Mouse (Mus musculus) myocyte (in vitro differentiated cells): ENCODE measurements around the gene Gm11937. TPM values are rescaled to one million over a fixed set of nuclear protein-coding genes. Genes with fewer than 3 reads are reported as not detected.
"Not testable (repeated sequence)": the region's sequence is repeated elsewhere in the genome, so short reads cannot be mapped to it uniquely, and the experiment has no call there.

Experiments
- H3K27me3 ChIP-seq: one replicate; pipeline ENCODE4 v1.6.1; 2011; ENCODE audit not compliant: control insufficient read depth, insufficient read depth, insufficient read length
- H3K36me3 ChIP-seq: one replicate; pipeline ENCODE4 v1.6.1; 2011; ENCODE audit not compliant: control insufficient read depth, insufficient read depth
- H3K4me2 ChIP-seq: one replicate; pipeline ENCODE4 v1.6.1; 2011; ENCODE audit warnings: low read depth, control low read depth
- H3K4me3 ChIP-seq: one replicate; pipeline ENCODE4 v1.5.1; 2011; ENCODE audit warnings: mild to moderate bottlenecking, control low read depth, moderate library complexity
- H3K79me2 ChIP-seq: one replicate; pipeline ENCODE4 v1.6.1; 2011; ENCODE audit not compliant: control insufficient read depth, insufficient read depth
- H3ac ChIP-seq: one replicate; pipeline ENCODE4 v1.6.1; 2011; ENCODE audit not compliant: control insufficient read depth, insufficient read length
- CEBPB ChIP-seq: IDR thresholded peaks from 2 replicates; pipeline ENCODE4 v1.6.1; 2011; ENCODE audit warnings: mild to moderate bottlenecking, moderate library complexity; ENCODE audit not compliant: poor library complexity, insufficient read depth, severe bottlenecking
- E2F4 ChIP-seq: IDR thresholded peaks from one replicate; pipeline ENCODE4 v1.6.1; 2011; ENCODE audit warnings: mild to moderate bottlenecking, control low read depth, moderate library complexity; ENCODE audit not compliant: insufficient read depth
- MAX ChIP-seq: IDR thresholded peaks from one replicate; pipeline ENCODE4 v1.6.1; 2011; ENCODE audit warnings: low read depth, mild to moderate bottlenecking, control low read depth
- MYOD1 ChIP-seq, 3 experiments: IDR thresholded peaks; one replicate each; pipeline ENCODE4 v1.6.1; 2011; ENCODE audit warnings: control low read depth in 2 of 3, low read depth in 2 of 3, mild to moderate bottlenecking in 2 of 3, moderate library complexity in 1 of 3; ENCODE audit not compliant: insufficient read length in 2 of 3, control insufficient read depth in 1 of 3
- MYOG ChIP-seq, 3 experiments: IDR thresholded peaks; one replicate each; pipeline ENCODE4 v1.6.1; 2011; ENCODE audit warnings: control low read depth in 2 of 3, low read depth in 2 of 3, mild to moderate bottlenecking in 2 of 3; ENCODE audit not compliant: insufficient read length in 2 of 3, control insufficient read depth in 1 of 3, insufficient read depth in 1 of 3
- POLR2A ChIP-seq: IDR thresholded peaks from one replicate; pipeline ENCODE4 v1.6.1; 2011; ENCODE audit warnings: low read depth, mild to moderate bottlenecking, control low read depth, moderate library complexity; ENCODE audit not compliant: insufficient read length
- POLR2AphosphoS2 ChIP-seq: IDR thresholded peaks from one replicate; pipeline ENCODE4 v1.6.1; 2011; ENCODE audit warnings: low read depth, control low read depth; ENCODE audit not compliant: insufficient read length
- REST ChIP-seq: IDR thresholded peaks from one replicate; pipeline ENCODE4 v1.6.1; 2011; ENCODE audit warnings: mild to moderate bottlenecking, control low read depth, moderate library complexity; ENCODE audit not compliant: insufficient read depth, insufficient read length
- SRF ChIP-seq: IDR thresholded peaks from one replicate; pipeline ENCODE4 v1.6.1; 2011; ENCODE audit warnings: low read depth; ENCODE audit not compliant: control insufficient read depth, insufficient read length
- TCF12 ChIP-seq: IDR thresholded peaks from one replicate; pipeline ENCODE4 v1.6.1; 2011; ENCODE audit warnings: mild to moderate bottlenecking, control low read depth; ENCODE audit not compliant: poor library complexity, insufficient read depth, severe bottlenecking
- TCF3 ChIP-seq: IDR thresholded peaks from one replicate; pipeline ENCODE4 v1.6.1; 2011; ENCODE audit warnings: low read depth, control low read depth; ENCODE audit not compliant: insufficient read length
- USF1 ChIP-seq: IDR thresholded peaks from one replicate; pipeline ENCODE4 v1.6.1; 2011; ENCODE audit warnings: low read depth, mild to moderate bottlenecking, control low read depth, moderate library complexity
- polyA plus RNA-seq: library from polyadenylated mRNA; unstranded; fragments of >200 nt; fragmentation: generic; extraction: Trizol; gene quantifications from one replicate; pipeline ENCODE4 v1.2.1, GENCODE M21; 2012; ENCODE audit warnings: missing spikeins

The Gm11937 gene
- polyA plus RNA-seq = not detected

DNA sequence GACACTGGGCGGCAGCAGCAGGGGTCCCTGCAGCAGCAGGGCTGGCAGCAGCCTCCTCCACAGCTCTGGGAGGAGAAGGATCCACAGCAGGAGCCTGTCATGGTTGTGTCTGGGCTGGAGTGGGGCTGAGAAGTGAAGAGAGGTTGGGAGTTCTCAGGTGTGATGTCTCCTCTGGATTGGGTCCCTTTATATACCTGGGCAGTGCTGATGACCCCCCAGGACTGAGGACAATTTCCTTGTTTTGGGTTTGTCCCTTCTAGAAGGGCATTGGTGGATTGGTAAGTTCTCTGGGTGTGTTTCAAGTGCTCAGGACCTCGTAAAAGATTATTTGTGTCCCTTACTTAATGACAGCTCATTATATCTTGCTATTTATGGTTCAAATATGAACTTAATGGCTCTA is at the start of gene Gm11937:
Gene Gm11937 (minus strand): TSS at position 101 of the 400 bp plus-strand sequence.
- not testable (repeated sequence) for H3ac ChIP-seq, H3K4me3 ChIP-seq, H3K79me2 ChIP-seq, H3K4me2 ChIP-seq, H3K36me3 ChIP-seq, H3K27me3 ChIP-seq

- no peaks in the 10 kb centered on the region for H3K36me3 ChIP-seq
- H3K4me2 ChIP-seq = no peak overlapping the region
- H3K27me3 ChIP-seq = no peaks in the 10 kb centered on the region
- TF ChIP-seq TCF12 (no peak), POLR2AphosphoS2 (no peak)
- no peaks in the 10 kb centered on the region for H3K79me2 ChIP-seq
- H3K4me3 ChIP-seq = no peak overlapping the region
- no peak overlapping the region for H3ac ChIP-seq
Measured at GRCm38 (mm10) chr11:99659256-99659655, 49.3 kb upstream of the Gm11937 start.

DNA sequence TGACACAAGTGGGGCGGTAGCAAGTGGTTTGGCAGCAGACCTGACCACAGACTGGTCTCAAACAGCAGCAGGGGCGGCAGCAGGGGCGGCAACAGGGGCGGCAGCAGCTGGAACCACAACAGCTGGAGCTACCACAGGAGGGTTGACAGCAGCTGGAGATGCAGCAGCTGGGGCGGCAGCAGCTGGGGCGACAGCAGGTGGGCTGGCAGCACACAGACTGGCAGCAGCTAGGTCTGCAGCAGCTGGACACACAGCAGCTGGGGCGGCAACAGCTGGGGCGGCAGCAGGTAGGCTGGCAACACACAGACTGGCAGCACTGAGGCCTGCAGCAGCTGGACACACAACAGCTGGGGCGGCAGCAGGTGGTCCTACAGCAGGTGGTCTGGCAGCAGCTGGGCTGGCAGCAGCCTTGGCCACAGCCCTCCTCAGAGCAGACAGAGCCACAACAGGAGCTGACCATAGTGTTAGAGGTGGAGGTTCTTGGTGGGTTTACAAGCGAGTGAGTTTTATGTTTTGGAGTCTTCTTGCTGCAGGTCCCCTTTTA is 48.5 kb upstream of the Gm11937 start, which contains the start of gene Gm11563:
Gene Gm11563 (minus strand): TSS at position 494 of the 544 bp plus-strand sequence.
- TF ChIP-seq MYOG (IDR thresholded peaks at IDR 0.05; ENCODE audit: control insufficient read depth in 1 of 3, insufficient read depth in 1 of 3, insufficient read length in 2 of 3, low read depth in 2 of 3) = peak in 1 of 3 experiments; percentile 67
- TF ChIP-seq MYOD1 (IDR thresholded peaks at IDR 0.05; ENCODE audit: control insufficient read depth in 1 of 3, insufficient read length in 2 of 3, low read depth in 2 of 3) = peak in 2 of 3 experiments; percentile 63 to 75
- TF ChIP-seq TCF3 = peak; percentile 21
- TF ChIP-seq TCF12 = peak; percentile 40
- not testable (repeated sequence) for H3K27me3 ChIP-seq, H3K4me2 ChIP-seq, H3K36me3 ChIP-seq, H3K79me2 ChIP-seq, H3K4me3 ChIP-seq, H3ac ChIP-seq

GRCm38 (mm10) chr11:99657051-99657450 is 47.1 kb upstream of the Gm11937 start:
- no peaks in the 10 kb centered on the region for H3K36me3 ChIP-seq
- H3ac ChIP-seq = no peak overlapping the region
- H3K79me2 ChIP-seq = no peaks in the 10 kb centered on the region
- no peak for TF ChIP-seq MYOG (IDR thresholded peaks at IDR 0.05; ENCODE audit: control insufficient read depth in 1 of 3, insufficient read depth in 1 of 3, insufficient read length in 2 of 3, low read depth in 2 of 3)
- no peak for TF ChIP-seq SRF
- no peaks in the 10 kb centered on the region for H3K27me3 ChIP-seq
- H3K4me2 ChIP-seq = no peak overlapping the region
- H3K4me3 ChIP-seq = no peak overlapping the region

GRCm38 (mm10) chr11:99650136-99650535 is 40.1 kb upstream of the Gm11937 start, which contains the start of gene Gm11555:
Gm11555 (minus strand) TSS chr11:99650236.
- H3K36me3 ChIP-seq = no peaks in the 10 kb centered on the region
- H3K4me3 ChIP-seq = no peak within 1 kb of the TSS
- no peak within 1 kb of the TSS for H3ac ChIP-seq
- TF ChIP-seq POLR2AphosphoS2 = no peak
- no peak for TF ChIP-seq TCF12
- no peak for TF ChIP-seq MAX
- no peaks in the 10 kb centered on the region for H3K27me3 ChIP-seq
- H3K4me2 ChIP-seq = no peak within 1 kb of the TSS
- H3K79me2 ChIP-seq = no peaks in the 10 kb centered on the region

DNA sequence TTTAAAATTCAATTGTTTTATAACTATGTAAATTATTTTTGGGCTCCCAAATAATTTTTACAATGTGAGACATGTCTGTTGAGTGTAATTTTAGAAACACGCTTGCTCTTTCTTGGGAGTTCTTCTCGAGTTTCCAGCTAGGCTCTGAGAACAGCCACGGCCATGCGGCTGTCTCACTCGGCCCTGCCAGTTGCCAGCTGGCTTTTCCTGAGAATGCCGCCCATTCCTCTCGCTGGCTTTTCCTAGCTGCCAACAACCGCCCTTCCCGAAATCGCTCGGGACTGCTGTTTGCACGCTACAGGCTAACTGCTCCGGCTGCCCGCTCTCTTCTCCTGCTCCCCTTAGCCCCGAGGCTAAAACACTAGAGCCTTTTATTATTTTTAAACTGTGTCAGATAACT is 36.5 kb upstream of the Gm11937 start:
- no peaks in the 10 kb centered on the region for H3K79me2 ChIP-seq
- H3ac ChIP-seq = no peak overlapping the region
- no peaks in the 10 kb centered on the region for H3K27me3 ChIP-seq
- no peak for TF ChIP-seq E2F4
- TF ChIP-seq USF1 = no peak
- TF ChIP-seq MYOG (IDR thresholded peaks at IDR 0.05; ENCODE audit: control insufficient read depth in 1 of 3, insufficient read depth in 1 of 3, insufficient read length in 2 of 3, low read depth in 2 of 3) = peak in 2 of 3 experiments; percentile 3 to 54
- TF ChIP-seq MYOD1 (IDR thresholded peaks at IDR 0.05; ENCODE audit: control insufficient read depth in 1 of 3, insufficient read length in 2 of 3, low read depth in 2 of 3) = peak in 1 of 3 experiments; percentile 26
- TF ChIP-seq CEBPB = no peak
- TF ChIP-seq SRF = no peak
- TF ChIP-seq TCF12 = no peak
- no peak for TF ChIP-seq REST
- no peak for TF ChIP-seq POLR2A
- no peak for TF ChIP-seq POLR2AphosphoS2
- H3K36me3 ChIP-seq = no peaks in the 10 kb centered on the region
- H3K4me3 ChIP-seq = no peak overlapping the region
- H3K4me2 ChIP-seq = no peak overlapping the region
